Mouse (Mus musculus): ENCODE data around the gene St3gal6. TPM values are rescaled to one million over a fixed set of nuclear protein-coding genes. Genes with fewer than 3 reads are reported as not detected.

St3gal6 gene
- total and polyA plus RNA-seq, 3 experiments = 167 to 420 (median 240) TPM

DNA sequence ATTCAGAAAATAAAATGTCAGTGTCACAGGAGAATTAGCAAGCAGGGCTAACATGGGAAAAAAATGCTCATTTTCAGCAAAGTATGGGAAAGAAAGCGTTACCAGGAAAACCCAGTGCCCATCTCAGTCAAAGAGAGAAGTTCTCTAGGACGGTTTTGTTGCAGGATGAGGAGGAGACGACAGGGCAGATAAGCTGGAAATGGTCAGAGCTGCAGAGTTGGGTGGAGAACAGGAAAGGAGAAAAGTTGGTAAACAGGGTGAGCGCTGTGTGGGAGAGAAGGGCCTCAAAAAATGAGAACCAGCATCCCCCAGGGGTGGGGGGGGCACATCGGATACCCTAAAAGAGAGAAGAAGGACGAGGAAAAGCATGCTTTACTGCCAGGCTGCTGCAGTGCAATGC lies 67.1 kb downstream of the St3gal6 start:
- H3K27ac ChIP-seq (ENCODE audit: insufficient read depth, low read depth) = no peak overlapping the region
- no peaks in the 10 kb centered on the region for H3K79me2 ChIP-seq (replicated peaks; ENCODE audit: control insufficient read depth, extremely low read depth, insufficient read depth, poor library complexity, severe bottlenecking)
- H3K36me3 ChIP-seq (replicated peaks in 1 of 2; ENCODE audit: control insufficient read depth in 1 of 2, insufficient read depth in 1 of 2, low read length in 1 of 2) = peaks cover 0 to 9% of the 10 kb centered on the region in 2 experiments
- dilution Hi-C loops (cut with MboI; ENCODE audit: extremely low pct_ligation_motif_present, extremely low pct_unique_long_range_greater_than_20kb, low sequenced_read_pairs) (no loop called here), in situ Hi-C loops (cut with MboI; ENCODE audit: low pct_ligation_motif_present, low pct_unique_long_range_greater_than_20kb, low sequenced_read_pairs) (loop anchor here (5.0 to 10.0 kb wide), 2 partner anchors 55 to 948 kb away; partner anchors contain the start of gene Gabrr3)
- no peak for DNase-seq (ENCODE audit: extremely low read depth)
- H3K4me3 ChIP-seq (replicated peaks in 1 of 3; ENCODE audit: low read depth in 2 of 3, low read length in 2 of 3, poor library complexity in 1 of 3) = no peak overlapping the region
- no peaks in the 10 kb centered on the region for H3K9me3 ChIP-seq (replicated peaks; ENCODE audit: low read length)
- H3K9ac ChIP-seq (ENCODE audit: insufficient read depth, low read depth) = no peak overlapping the region
- peaks cover 0 to 11% of the 10 kb centered on the region in 2 experiments; a peak in 2 of 4 replicates for H3K4me1 ChIP-seq (ENCODE audit: control insufficient read depth in 1 of 2, insufficient read depth in 2 of 2)
- no peak overlapping the region for H3K4me2 ChIP-seq (ENCODE audit: insufficient read depth, low read depth, poor library complexity, severe bottlenecking)
- TF ChIP-seq GABPA (IDR thresholded peaks at IDR 0.05; ENCODE audit: insufficient replicate concordance, low read depth, low read length) = no peak
- TF ChIP-seq JUN (IDR thresholded peaks at IDR 0.05; ENCODE audit: insufficient read depth, low read depth, low read length) = no peak
- no peak for TF ChIP-seq RCOR1 (conservative IDR thresholded peaks at IDR 0.05; ENCODE audit: low read depth, low read length)
- no peak for TF ChIP-seq ZMIZ1 (IDR thresholded peaks at IDR 0.05; ENCODE audit: low read depth, low read length)
- TF ChIP-seq KAT2A (IDR thresholded peaks at IDR 0.05; ENCODE audit: insufficient replicate concordance, low read length) = no peak
- TF ChIP-seq HCFC1 (IDR thresholded peaks at IDR 0.05; ENCODE audit: low read depth, low read length) = no peak
- no peak for TF ChIP-seq MEF2A (IDR thresholded peaks at IDR 0.05; ENCODE audit: borderline replicate concordance, low read depth, low read length)
- TF ChIP-seq UBTF (IDR thresholded peaks at IDR 0.05; ENCODE audit: low read depth, low read length) = no peak
- TF ChIP-seq ELF1 (IDR thresholded peaks at IDR 0.05; ENCODE audit: low read depth, low read length) = no peak
- no peak for TF ChIP-seq IRF4 (IDR thresholded peaks at IDR 0.05; ENCODE audit: low read depth, low read length)
- no peak for TF ChIP-seq EP300 (IDR thresholded peaks at IDR 0.05; ENCODE audit: low read length)
- no peak for TF ChIP-seq POLR2A (IDR thresholded peaks at IDR 0.05; ENCODE audit: low read depth, low read length)
- no peak for TF ChIP-seq ZKSCAN1 (IDR thresholded peaks at IDR 0.05; ENCODE audit: borderline replicate concordance, low read depth, low read length)
- TF ChIP-seq MAFK (IDR thresholded peaks at IDR 0.05; ENCODE audit: insufficient replicate concordance, low read length) = no peak
- TF ChIP-seq NRF1 (IDR thresholded peaks at IDR 0.05; ENCODE audit: low read depth, low read length) = no peak
- no peak for TF ChIP-seq USF2 (conservative IDR thresholded peaks at IDR 0.05; ENCODE audit: low read depth, low read length)
- no peak for TF ChIP-seq CHD2 (IDR thresholded peaks at IDR 0.05; ENCODE audit: low read length)
- TF ChIP-seq ZC3H11A (IDR thresholded peaks at IDR 0.05; ENCODE audit: low read depth, low read length) = no peak
- no peaks in the 10 kb centered on the region for H3K27me3 ChIP-seq (replicated peaks)

DNA sequence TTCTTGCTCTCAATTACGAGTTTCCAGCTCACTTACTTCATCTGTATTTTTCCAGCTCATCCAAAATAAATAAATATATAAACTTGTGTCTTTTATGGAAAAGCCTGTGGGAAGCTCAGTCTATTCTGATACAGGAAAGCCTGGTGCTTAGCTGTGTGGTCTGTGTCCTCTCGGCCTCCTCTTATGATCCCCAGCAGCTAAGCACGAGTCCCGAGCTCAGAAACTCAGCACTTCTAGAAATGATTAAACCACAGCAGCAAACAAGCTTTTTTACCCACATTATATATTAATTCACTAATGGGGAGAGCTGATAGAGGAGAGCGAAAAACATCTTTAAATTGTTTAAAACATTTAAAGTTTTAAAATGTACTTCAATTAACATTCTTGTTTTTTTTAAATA lies 67.6 kb downstream of the St3gal6 start:
- Histone ChIP-seq H3K27me3 (replicated peaks) (no peaks in the 10 kb centered on the region), H3K4me1 (ENCODE audit: control insufficient read depth in 1 of 2, insufficient read depth in 2 of 2) (peaks cover 0 to 11% of the 10 kb centered on the region in 2 experiments; a peak in 2 of 4 replicates), H3K4me3 (replicated peaks in 1 of 3; ENCODE audit: low read depth in 2 of 3, low read length in 2 of 3, poor library complexity in 1 of 3) (no peak overlapping the region), H3K9ac (ENCODE audit: insufficient read depth, low read depth) (no peak overlapping the region), H3K27ac (ENCODE audit: insufficient read depth, low read depth) (no peak overlapping the region), H3K4me2 (ENCODE audit: insufficient read depth, low read depth, poor library complexity, severe bottlenecking) (no peak overlapping the region), H3K9me3 (replicated peaks; ENCODE audit: low read length) (no peaks in the 10 kb centered on the region), H3K36me3 (replicated peaks in 1 of 2; ENCODE audit: control insufficient read depth in 1 of 2, insufficient read depth in 1 of 2, low read length in 1 of 2) (peaks cover 0 to 11% of the 10 kb centered on the region in 2 experiments), H3K79me2 (replicated peaks; ENCODE audit: control insufficient read depth, extremely low read depth, insufficient read depth, poor library complexity, severe bottlenecking) (no peaks in the 10 kb centered on the region)
- TF ChIP-seq GABPA (IDR thresholded peaks at IDR 0.05; ENCODE audit: insufficient replicate concordance, low read depth, low read length) = no peak
- TF ChIP-seq ELF1 (IDR thresholded peaks at IDR 0.05; ENCODE audit: low read depth, low read length) = no peak
- TF ChIP-seq KAT2A (IDR thresholded peaks at IDR 0.05; ENCODE audit: insufficient replicate concordance, low read length) = no peak
- TF ChIP-seq ZC3H11A (IDR thresholded peaks at IDR 0.05; ENCODE audit: low read depth, low read length) = no peak
- TF ChIP-seq TBP (conservative IDR thresholded peaks at IDR 0.05; ENCODE audit: low read depth, low read length) = no peak
- no peak for TF ChIP-seq HCFC1 (IDR thresholded peaks at IDR 0.05; ENCODE audit: low read depth, low read length)
- no peak for TF ChIP-seq SMC3 (IDR thresholded peaks at IDR 0.05; ENCODE audit: low read depth, low read length)
- no peak for TF ChIP-seq NELFE (IDR thresholded peaks at IDR 0.05; ENCODE audit: low read depth, low read length)
- TF ChIP-seq JUND (conservative IDR thresholded peaks at IDR 0.05; ENCODE audit: low read depth, low read length) = no peak
- no peak for TF ChIP-seq CTCF (conservative IDR thresholded peaks at IDR 0.05 in 1 of 2, IDR thresholded peaks at IDR 0.05 in 1 of 2; ENCODE audit: low read depth in 2 of 2, low read length in 2 of 2)
- no peak for TF ChIP-seq UBTF (IDR thresholded peaks at IDR 0.05; ENCODE audit: low read depth, low read length)
- TF ChIP-seq RAD21 (IDR thresholded peaks at IDR 0.05; ENCODE audit: low read depth, low read length) = no peak
- dilution Hi-C loops (cut with MboI; ENCODE audit: extremely low pct_ligation_motif_present, extremely low pct_unique_long_range_greater_than_20kb, low sequenced_read_pairs) (no loop called here), in situ Hi-C loops (cut with MboI; ENCODE audit: low pct_ligation_motif_present, low pct_unique_long_range_greater_than_20kb, low sequenced_read_pairs) (loop anchor here (5.0 to 10.0 kb wide), 2 partner anchors 56 to 948 kb away; partner anchors contain the start of gene Gabrr3)
- no peak for DNase-seq (ENCODE audit: extremely low read depth)

Data from CH12.LX (cell line).